Mouse (Mus musculus) CH12.LX (cell line): ENCODE results near the gene Nrros. TPM values are rescaled to one million over a fixed set of nuclear protein-coding genes. Genes with fewer than 3 reads are reported as not detected.
A peak's percentile ranks its signal among the peaks of the same experiment; 100 is the strongest.

Source experiments
- DNase-seq: peaks from one replicate; pipeline ENCODE4 v3.0.0-alpha.2; 2013; ENCODE audit errors: extremely low read depth
- H3K27ac ChIP-seq: 2 replicates; pipeline ENCODE4 v1.5.1; 2012; ENCODE audit warnings: low read depth, mild to moderate bottlenecking, control low read depth, moderate library complexity; ENCODE audit not compliant: insufficient read depth
- H3K27me3 ChIP-seq: replicated peaks from 2 replicates; pipeline ENCODE3; 2012; ENCODE audit warnings: inconsistent platforms
- H3K36me3 ChIP-seq, 2 experiments: replicated peaks in 1 of 2; 2 replicates each; pipeline versions ENCODE3 to v1.6.1; 2012; ENCODE audit warnings: inconsistent platforms in 1 of 2, low read length in 1 of 2, mild to moderate bottlenecking in 1 of 2, mixed read lengths in 1 of 2, moderate library complexity in 1 of 2; ENCODE audit not compliant: control insufficient read depth in 1 of 2, insufficient read depth in 1 of 2
- H3K4me1 ChIP-seq, 2 experiments: 2 replicates each; pipeline ENCODE4 v1.6.1; 2012; ENCODE audit warnings: inconsistent platforms in 1 of 2, moderate library complexity in 1 of 2; ENCODE audit not compliant: insufficient read depth in 2 of 2, control insufficient read depth in 1 of 2
- H3K4me2 ChIP-seq: 2 replicates; pipeline ENCODE4 v1.6.1; 2012; ENCODE audit warnings: low read depth, mild to moderate bottlenecking, control low read depth; ENCODE audit not compliant: poor library complexity, insufficient read depth, severe bottlenecking
- H3K4me3 ChIP-seq, 3 experiments: fragments of 150-350 bp in 1 of 3; sonication (generic) in 1 of 3; replicated peaks in 1 of 3; 2 replicates each; pipeline versions ENCODE3 to v1.5.1; 2011 to 2012; ENCODE audit warnings: low read depth in 2 of 3, low read length in 2 of 3, mild to moderate bottlenecking in 2 of 3, moderate library complexity in 2 of 3, control low read depth in 1 of 3, improper control_type of control experiment in 1 of 3, inconsistent platforms in 1 of 3, mixed read lengths in 1 of 3; ENCODE audit not compliant: poor library complexity in 1 of 3
- H3K79me2 ChIP-seq: replicated peaks from 2 replicates; pipeline ENCODE4 v1.6.1; 2012; ENCODE audit warnings: mild to moderate bottlenecking, moderate library complexity; ENCODE audit not compliant: control insufficient read depth, poor library complexity, insufficient read depth, severe bottlenecking; ENCODE audit errors: extremely low read depth
- H3K9ac ChIP-seq: 2 replicates; pipeline ENCODE4 v1.6.1; 2012; ENCODE audit warnings: low read depth, mild to moderate bottlenecking, control low read depth, moderate library complexity; ENCODE audit not compliant: insufficient read depth
- H3K9me3 ChIP-seq: replicated peaks from 2 replicates; pipeline ENCODE3; 2012; ENCODE audit warnings: low read length, inconsistent platforms, mixed read lengths
- BHLHE40 ChIP-seq: IDR thresholded peaks from 2 replicates; pipeline ENCODE4 v1.6.1; 2011; ENCODE audit warnings: mild to moderate bottlenecking, low read depth, low read length, improper control_type of control experiment
- CHD1 ChIP-seq: IDR thresholded peaks from 2 replicates; pipeline ENCODE4 v1.6.1; 2012; ENCODE audit warnings: low read depth, low read length, improper control_type of control experiment, inconsistent platforms
- CTCF ChIP-seq, 2 experiments: IDR thresholded peaks in 1 of 2; conservative IDR thresholded peaks in 1 of 2; 2 replicates each; pipeline ENCODE4 v1.5.1; 2011 to 2012; ENCODE audit warnings: low read depth in 2 of 2, low read length in 2 of 2, improper control_type of control experiment in 1 of 2, inconsistent platforms in 1 of 2, mild to moderate bottlenecking in 1 of 2, moderate library complexity in 1 of 2
- E2F4 ChIP-seq: IDR thresholded peaks from 2 replicates; pipeline ENCODE4 v1.6.1; 2011; ENCODE audit warnings: low read depth, low read length, improper control_type of control experiment; ENCODE audit not compliant: insufficient replicate concordance
- JUN ChIP-seq: IDR thresholded peaks from 2 replicates; pipeline ENCODE4 v1.6.1; 2011; ENCODE audit warnings: low read depth, mild to moderate bottlenecking, low read length, improper control_type of control experiment, moderate library complexity; ENCODE audit not compliant: insufficient read depth
- JUND ChIP-seq: conservative IDR thresholded peaks from 2 replicates; pipeline ENCODE4 v1.6.1; 2011; ENCODE audit warnings: low read depth, low read length, improper control_type of control experiment
- MAZ ChIP-seq: IDR thresholded peaks from 2 replicates; pipeline ENCODE4 v1.6.1; 2012; ENCODE audit warnings: low read depth, mild to moderate bottlenecking, inconsistent platforms, low read length, improper control_type of control experiment, moderate library complexity
- MYC ChIP-seq: IDR thresholded peaks from 2 replicates; pipeline ENCODE4 v1.6.1; 2011; ENCODE audit warnings: low read depth, mild to moderate bottlenecking, improper control_type of control experiment, low read length
- PAX5 ChIP-seq: IDR thresholded peaks from 2 replicates; pipeline ENCODE4 v1.6.1; 2012; ENCODE audit warnings: low read length, inconsistent platforms, mixed read lengths
- POLR2AphosphoS2 ChIP-seq: IDR thresholded peaks from 2 replicates; pipeline ENCODE4 v1.6.1; 2011; ENCODE audit warnings: low read depth, low read length, improper control_type of control experiment
- RAD21 ChIP-seq: IDR thresholded peaks from 2 replicates; pipeline ENCODE4 v1.6.1; 2011; ENCODE audit warnings: low read depth, mild to moderate bottlenecking, low read length, improper control_type of control experiment, moderate library complexity
- RCOR1 ChIP-seq: conservative IDR thresholded peaks from 2 replicates; pipeline ENCODE4 v1.6.1; 2012; ENCODE audit warnings: low read depth, mild to moderate bottlenecking, inconsistent platforms, low read length, improper control_type of control experiment
- SMC3 ChIP-seq: IDR thresholded peaks from 2 replicates; pipeline ENCODE4 v1.6.1; 2011; ENCODE audit warnings: low read depth, low read length, improper control_type of control experiment
- TBP ChIP-seq: conservative IDR thresholded peaks from 2 replicates; pipeline ENCODE4 v1.6.1; 2011; ENCODE audit warnings: low read depth, low read length, improper control_type of control experiment
- TCF12 ChIP-seq: IDR thresholded peaks from 2 replicates; pipeline ENCODE4 v1.6.1; 2014; ENCODE audit warnings: low read depth, mild to moderate bottlenecking, inconsistent platforms, low read length, improper control_type of control experiment
- USF2 ChIP-seq: conservative IDR thresholded peaks from 2 replicates; pipeline ENCODE4 v1.6.1; 2011; ENCODE audit warnings: low read depth, low read length, improper control_type of control experiment
- dilution Hi-C: fragments of 300-500 bp; cut with MboI; formaldehyde crosslinking; loops from 2 replicates; pipeline ENCODE4 v1.14.3; 2020; ENCODE audit warnings: low sequenced_read_pairs; ENCODE audit not compliant: extremely low pct_unique_long_range_greater_than_20kb, extremely low pct_ligation_motif_present
- in situ Hi-C: fragments of 300-500 bp; cut with MboI; formaldehyde crosslinking; loops from 3 replicates; pipeline ENCODE4 v1.14.3; 2019; ENCODE audit warnings: low sequenced_read_pairs, low pct_ligation_motif_present, low pct_unique_long_range_greater_than_20kb, mixed read lengths
- polyA plus RNA-seq: library from polyadenylated mRNA; unstranded; fragments of >175 nt; gene quantifications from 2 replicates; pipeline ENCODE4 v1.2.1, GENCODE M21; 2012; ENCODE audit warnings: low read depth; ENCODE audit not compliant: insufficient read length
- total RNA-seq, 2 experiments: library from RNA; depleted of rRNA; stranded (reverse); fragments of 300-350 nt in 1 of 2; fragments of >200 nt in 1 of 2; gene quantifications; 2 replicates each; pipeline ENCODE4 v1.2.3; 2012 to 2014

The Nrros gene
- total and polyA plus RNA-seq, 3 experiments = 49.6 to 71.0 (median 64.3) TPM

DNA sequence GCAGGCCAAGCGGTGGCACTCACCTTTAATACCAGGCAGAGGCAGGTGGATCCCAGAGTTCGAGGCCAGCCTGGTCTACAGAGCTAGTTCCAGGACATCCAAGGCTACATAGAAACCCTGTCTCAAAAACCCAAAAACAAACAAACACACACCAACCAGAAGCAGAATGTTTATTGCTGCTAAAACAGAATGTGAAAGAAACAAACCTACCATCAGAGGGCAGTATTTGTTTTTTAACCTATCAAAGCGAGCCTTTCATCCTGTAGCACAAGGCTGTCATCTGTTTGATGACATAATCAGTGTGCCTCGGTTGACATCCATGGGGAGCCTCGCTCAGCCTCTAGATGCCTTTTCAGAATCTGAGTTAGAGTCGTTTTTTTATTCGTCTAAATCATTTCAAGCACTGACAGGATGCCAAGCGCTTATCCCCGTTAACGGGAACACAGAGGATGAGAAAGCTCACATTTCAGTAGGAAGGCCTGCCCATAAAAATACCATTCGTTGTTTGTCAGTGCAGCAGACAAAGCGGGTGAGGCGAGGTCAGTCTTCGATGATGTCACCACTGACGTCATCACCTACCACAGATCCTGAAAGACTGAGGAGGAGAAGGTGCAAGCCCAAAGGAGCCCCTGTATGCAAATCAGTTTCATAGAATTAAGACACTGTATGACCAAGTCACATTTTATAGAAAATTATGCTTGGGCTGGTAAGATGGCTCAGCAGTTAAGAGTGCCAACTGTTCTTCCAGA, 54.3 kb downstream of the Nrros start:
- peak; percentile 71 for DNase-seq
- TF ChIP-seq E2F4 = no peak
- TF ChIP-seq POLR2AphosphoS2 = no peak
- TF ChIP-seq MAZ = no peak
- peak; percentile 33; the same call in 1 of the 2 replicates for TF ChIP-seq BHLHE40
- no peak for TF ChIP-seq TBP
- no peak for TF ChIP-seq TCF12
- no peak for TF ChIP-seq PAX5
- peak; percentile 60; the same call in 1 of the 2 replicates for TF ChIP-seq JUND
- peak; percentile 6 to 62; a peak in 2 of 4 replicates for TF ChIP-seq CTCF (conservative IDR thresholded peaks at IDR 0.05 in 1 of 2, IDR thresholded peaks at IDR 0.05 in 1 of 2; ENCODE audit: low read depth in 2 of 2, low read length in 2 of 2)
- TF ChIP-seq JUN = peak; percentile 75
- no peak for TF ChIP-seq CHD1
- peak; percentile 49 for TF ChIP-seq SMC3
- peak; percentile 60 for TF ChIP-seq RAD21
- no peak for TF ChIP-seq USF2
- peak; percentile 39; the same call in 1 of the 2 replicates for TF ChIP-seq MYC
- no peak for TF ChIP-seq RCOR1
- dilution Hi-C loops (no loop called here), in situ Hi-C loops (loop anchor here (5.0 kb wide), 1 partner anchor 91 kb away; no protein-coding TSS in a partner anchor)
- H3K79me2 ChIP-seq = no peaks in the 10 kb centered on the region
- H3K4me3 ChIP-seq = no peak overlapping the region
- no peaks in the 10 kb centered on the region for H3K9me3 ChIP-seq
- peaks cover 9 to 35% of the 10 kb centered on the region in 2 experiments for H3K36me3 ChIP-seq
- H3K4me2 ChIP-seq = no peak overlapping the region
- H3K9ac ChIP-seq = no peak overlapping the region
- H3K27me3 ChIP-seq = no peaks in the 10 kb centered on the region
- no peak overlapping the region for H3K27ac ChIP-seq
- peaks cover 4 to 50% of the 10 kb centered on the region in 2 experiments; a peak in 3 of 4 replicates for H3K4me1 ChIP-seq

DNA sequence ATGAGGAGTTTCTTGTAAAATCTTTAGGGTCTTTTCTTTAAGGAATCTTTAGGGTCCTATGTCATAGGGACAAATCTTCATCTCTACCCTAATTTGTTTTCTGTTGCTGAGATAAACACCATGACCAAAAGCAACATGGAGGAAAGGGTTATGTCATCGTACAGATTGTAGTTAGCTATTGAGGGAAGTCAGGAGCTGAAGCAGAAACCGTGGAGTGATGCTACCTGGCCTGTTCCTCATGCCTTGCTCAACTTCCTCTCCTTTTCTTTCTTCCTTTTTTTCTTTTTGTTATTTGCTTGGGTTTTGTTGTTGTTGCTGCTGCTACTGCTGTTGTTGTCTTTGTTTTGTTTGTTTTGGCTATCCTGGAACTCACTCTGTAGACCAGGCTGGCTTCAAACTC, 56.8 kb downstream of the Nrros start:
- no peak overlapping the region for H3K4me2 ChIP-seq
- H3K4me3 ChIP-seq = no peak overlapping the region
- no peaks in the 10 kb centered on the region for H3K9me3 ChIP-seq
- no peak overlapping the region for H3K9ac ChIP-seq
- H3K36me3 ChIP-seq = peaks cover 17 to 56% of the 10 kb centered on the region in 2 experiments
- no peaks in the 10 kb centered on the region for H3K27me3 ChIP-seq
- no peak for DNase-seq
- dilution Hi-C loops = no loop called here
- no peaks in the 10 kb centered on the region for H3K79me2 ChIP-seq
- no peak overlapping the region for H3K27ac ChIP-seq
- TF ChIP-seq RAD21 (no peak), USF2 (no peak), MYC (no peak), PAX5 (no peak)
- H3K4me1 ChIP-seq = peaks cover 2 to 28% of the 10 kb centered on the region in 2 experiments; a peak in 2 of 4 replicates
- in situ Hi-C loops = loop anchor here (10.0 kb wide), 1 partner anchor 356 kb away; no protein-coding TSS in a partner anchor
